Mouse (Mus musculus) heart, adult 2 months (tissue): ENCODE results near the gene Fads6.

Experiments
- CTCF ChIP-seq: fragments of 200-600 bp; IDR thresholded peaks from 2 replicates; pipeline ENCODE4 v1.8.1; 2022; ENCODE audit warnings: antibody characterized with exemption, mild to moderate bottlenecking, moderate library complexity
- EP300 ChIP-seq: fragments of 200-500 bp; IDR thresholded peaks from 2 replicates; pipeline ENCODE4 v1.6.1; 2011; ENCODE audit warnings: low read depth, low read length, control low read depth; ENCODE audit not compliant: insufficient read depth
- POLR2A ChIP-seq: fragments of 200-500 bp; IDR thresholded peaks from 2 replicates; pipeline ENCODE4 v1.6.1; 2011; ENCODE audit warnings: mild to moderate bottlenecking, low read depth, low read length, control low read depth; ENCODE audit not compliant: insufficient read depth

- TF ChIP-seq CTCF (peak; percentile 70), POLR2A (no peak), EP300 (no peak)
These were observed 32.4 kb downstream of the Fads6 start for GRCm38 (mm10) chr11:115264862-115265668.
